Mouse (Mus musculus): ENCODE data around the gene Ubr1.
"Not testable (repeated sequence)": the region's sequence is repeated elsewhere in the genome, so short reads cannot be mapped to it uniquely, and the experiment has no call there.

Gene Ubr1

DNA sequence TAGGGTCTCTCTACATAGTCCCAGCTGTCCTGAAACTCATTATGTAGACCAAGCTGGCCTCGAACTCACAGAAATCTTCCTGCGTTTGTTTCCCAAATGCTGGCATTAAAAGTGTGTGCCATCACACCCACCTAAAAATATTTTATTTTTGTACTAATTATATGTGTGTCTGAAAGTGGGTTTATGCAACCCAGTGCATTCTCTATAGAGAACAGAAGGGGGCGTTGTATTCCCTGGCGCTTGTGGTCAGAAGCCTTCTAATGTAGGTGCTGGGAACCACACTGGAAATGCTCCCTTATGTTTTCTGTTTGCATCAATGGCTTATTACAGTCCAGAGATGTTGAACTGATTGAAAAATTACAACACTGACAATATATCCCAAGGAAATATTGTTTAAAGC lies 5.8 kb upstream of the Ubr1 start:
- DNase-seq (ENCODE audit: low spot score in 2 of 2), result no peak

DNA sequence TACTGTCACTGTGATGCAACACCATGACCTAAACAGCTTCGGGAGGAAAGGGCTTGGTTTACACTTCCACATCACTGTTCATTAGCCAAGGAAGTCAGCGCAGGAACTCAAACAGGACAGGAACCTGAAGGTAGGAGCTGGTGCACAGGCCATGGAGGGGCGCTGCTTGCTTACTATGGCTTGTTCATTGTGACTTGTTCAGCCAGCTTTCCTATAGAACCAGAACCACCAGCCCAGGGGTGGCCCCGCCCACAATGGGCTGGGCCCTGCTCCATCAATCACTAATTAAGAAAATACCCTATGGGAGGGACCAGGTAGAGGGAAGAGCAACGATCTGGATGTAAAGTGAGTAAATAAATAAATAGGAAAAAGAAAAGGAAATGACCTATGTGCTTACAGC lies 2.4 kb upstream of the Ubr1 start:
- peak in 1 of 2 experiments; percentile 9 for DNase-seq (ENCODE audit: low spot score in 2 of 2)

DNA sequence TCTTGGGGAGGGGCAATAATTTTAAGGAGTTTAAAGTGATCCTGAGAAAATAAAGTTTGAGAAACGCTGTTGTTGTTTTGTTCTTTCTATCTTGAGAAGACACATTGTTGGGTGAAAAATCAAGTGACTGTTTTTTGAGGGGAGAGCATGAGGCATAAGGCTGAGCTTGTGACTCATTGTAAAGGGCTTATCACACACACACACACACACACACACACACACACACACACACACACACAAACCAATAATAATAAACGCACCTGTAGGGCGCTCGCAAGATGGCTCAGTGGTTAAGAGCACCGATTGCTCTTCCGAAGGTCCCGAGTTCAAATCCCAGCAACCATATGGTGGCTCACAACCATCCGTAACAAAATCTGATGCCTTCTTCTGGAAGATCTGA lies 1.7 kb upstream of the Ubr1 start:
- DNase-seq (ENCODE audit: low spot score in 2 of 2), result not testable (repeated sequence)

DNA sequence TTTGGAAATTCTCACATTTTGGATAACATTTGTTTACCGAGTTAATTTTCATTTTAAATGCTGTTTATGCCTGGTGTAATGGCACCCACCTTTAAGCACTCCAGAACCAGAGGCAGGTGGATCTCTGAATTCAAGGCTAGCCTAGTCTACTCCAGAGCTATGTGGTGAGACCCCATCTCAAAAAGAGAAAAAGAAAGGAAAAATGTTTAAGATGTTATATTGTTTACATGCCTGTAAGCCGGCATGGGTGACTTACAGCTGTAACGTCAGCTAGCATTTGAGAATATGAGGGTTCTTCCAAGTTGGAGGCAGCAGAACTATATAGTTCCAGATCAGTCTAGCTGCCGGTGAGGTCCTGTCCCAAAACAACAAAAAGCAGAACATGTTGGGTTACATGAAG lies 1.3 kb upstream of the Ubr1 start:
- DNase-seq (ENCODE audit: low spot score in 2 of 2), result no peak

DNA sequence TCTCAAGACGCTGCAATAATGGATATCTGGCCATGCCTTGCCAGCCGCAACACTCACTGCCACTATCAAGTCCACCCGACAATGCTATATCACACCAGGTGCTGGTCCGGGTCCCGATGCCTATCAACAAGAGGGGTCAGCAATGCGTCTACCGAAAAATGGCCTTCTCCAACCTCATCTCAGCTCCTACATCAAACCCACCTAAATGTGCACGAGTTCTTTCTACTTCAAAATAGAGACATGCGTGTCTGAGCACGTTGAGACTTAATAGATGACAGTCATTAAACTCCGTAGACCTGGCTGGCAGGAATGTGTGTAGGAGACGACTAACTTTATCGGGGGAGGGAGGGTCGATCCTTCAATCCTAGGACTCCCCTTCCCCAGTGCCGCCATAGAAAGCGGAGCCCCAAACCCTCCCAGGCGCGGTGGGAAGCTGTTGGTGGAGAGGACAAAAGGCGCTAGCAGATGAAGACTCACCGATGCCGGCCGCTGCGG lies 423 bp downstream of the Ubr1 start:
- no peak for DNase-seq (ENCODE audit: low spot score in 2 of 2)

DNA sequence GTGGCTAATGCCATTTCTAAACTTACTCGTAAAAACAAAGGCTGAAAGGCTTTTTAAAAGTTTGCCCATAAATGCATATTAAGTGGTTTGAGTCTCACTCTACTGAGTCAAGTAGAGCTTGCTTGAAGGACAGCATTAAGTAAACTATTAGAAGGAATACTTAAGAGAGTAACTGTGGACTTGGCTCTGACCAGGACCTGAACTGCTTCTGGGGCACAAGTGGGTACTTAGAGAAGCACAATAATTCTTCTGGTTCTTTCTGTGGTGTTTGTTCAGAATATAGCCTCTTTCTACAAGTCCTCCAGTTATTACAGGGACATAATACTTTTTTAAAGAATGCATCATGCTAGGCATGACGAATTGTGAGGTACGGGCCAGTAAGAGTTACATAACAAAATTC lies 5.0 kb downstream of the Ubr1 start:
- no peak for DNase-seq (ENCODE audit: low spot score in 2 of 2)

DNA sequence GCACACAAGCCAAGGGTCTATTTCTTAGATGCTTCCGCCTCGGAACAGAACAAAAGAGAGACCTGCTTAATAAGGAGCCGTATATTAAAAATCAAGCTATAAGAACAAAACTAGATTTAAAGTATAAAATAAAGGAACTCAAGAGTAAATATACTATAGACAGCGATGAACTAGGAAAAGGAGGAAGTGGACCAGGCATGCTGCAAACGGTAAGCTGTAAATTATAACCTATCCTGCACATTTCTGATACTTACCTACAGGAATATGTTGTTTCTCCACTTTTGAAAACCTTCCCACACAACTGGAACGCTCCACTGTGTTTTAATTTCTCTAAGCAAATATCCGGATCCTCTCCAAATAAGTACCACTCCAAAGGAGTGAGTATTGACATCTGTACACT lies 7.4 kb downstream of the Ubr1 start:
- no peak for DNase-seq (ENCODE audit: low spot score in 2 of 2)

DNA sequence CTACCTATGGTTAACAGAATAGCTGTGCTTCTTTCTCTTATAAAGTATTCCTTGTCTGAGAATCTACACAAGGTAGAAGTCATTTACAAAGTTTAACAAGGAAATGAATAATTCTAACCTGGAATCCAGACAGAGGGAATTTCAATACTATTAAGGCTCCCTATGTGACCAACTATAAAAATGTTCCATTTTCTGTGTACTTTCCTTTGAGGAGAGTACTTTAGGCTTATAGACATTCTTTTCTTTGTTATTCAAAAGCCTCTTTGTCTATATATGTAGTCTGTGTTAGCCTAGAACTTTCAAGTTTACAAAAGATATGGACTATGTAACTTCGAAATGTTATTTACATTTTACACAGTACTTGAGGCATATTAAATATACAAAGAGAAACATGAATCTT lies 10.3 kb downstream of the Ubr1 start:
- no peak for DNase-seq (ENCODE audit: low spot score in 2 of 2)

DNA sequence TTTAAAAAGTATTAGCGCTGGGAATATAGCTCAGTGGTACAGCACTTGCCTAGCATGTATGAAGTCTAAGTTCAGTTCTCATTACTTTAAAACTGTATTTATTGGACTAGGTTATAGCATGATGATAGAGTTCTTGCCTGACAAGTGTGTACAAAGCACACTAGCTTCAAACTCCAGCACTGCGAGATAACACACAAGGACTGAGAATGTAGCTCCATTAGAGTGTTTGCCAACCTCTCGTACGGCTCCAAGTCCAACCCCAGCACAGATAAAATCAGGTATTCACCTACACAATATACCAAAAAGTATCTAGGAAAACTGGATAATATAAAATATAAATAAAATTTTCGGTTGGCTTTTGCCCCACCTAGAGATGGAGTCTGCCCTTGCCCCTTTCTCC lies 10.7 kb downstream of the Ubr1 start:
- no peak for DNase-seq (ENCODE audit: low spot score in 2 of 2)

DNA sequence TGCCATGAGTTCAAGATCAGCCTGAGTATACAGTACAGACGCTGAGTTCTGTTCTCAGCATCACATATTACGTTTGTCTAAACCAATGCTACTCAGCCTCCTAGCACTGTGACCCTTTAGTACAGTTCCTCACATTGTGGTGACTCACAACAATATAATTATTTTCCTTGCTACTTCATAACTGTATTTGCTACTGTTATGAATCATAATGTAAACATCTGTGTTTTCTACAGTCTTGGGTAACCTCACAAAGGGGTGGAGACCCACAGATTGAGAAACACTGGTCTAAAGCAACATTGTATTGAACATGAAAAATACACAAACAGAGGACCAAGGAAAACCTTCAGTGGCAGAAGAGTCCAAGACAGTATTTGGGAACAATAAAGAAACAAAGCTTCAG lies 11.2 kb downstream of the Ubr1 start:
- DNase-seq (ENCODE audit: low spot score in 2 of 2), result peak in 1 of 2 experiments; percentile 19

DNA sequence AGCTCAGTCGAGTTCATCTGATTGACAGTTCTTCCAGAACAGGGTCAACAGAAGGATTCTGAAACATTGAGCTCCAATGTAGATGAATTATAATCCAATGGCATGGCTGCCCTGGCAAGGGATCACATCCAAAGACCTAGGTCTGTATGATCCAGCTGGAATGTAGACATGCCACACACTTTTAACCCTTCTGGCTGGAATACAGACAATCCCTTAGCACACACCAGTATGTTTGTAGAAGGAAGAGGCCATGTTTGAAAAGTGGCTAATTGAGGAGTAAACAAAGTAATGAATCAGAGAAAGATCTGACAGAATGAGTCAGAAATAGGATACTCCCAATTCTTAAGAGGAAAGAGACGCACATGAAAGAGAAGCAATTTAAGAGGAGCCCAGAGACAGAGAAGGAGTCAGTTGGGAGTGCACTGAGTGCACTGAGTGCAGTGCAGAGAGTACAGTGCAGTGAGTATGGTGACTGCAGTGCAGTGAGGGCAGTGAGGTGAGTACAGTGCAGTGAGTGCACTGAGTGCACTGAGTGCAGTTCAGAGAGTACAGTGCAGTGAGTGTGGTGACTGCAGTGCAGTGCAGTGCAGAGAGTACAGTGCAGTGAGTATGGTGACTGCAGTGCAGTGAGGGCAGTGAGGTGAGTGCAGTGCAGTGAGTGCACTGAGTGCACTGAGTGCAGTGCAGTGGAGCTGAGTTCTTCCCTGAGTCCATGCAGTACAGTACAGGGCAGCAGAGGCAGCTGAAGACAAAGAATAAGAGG lies 18.2 kb downstream of the Ubr1 start:
- DNase-seq (ENCODE audit: low spot score in 2 of 2), result no peak

DNA sequence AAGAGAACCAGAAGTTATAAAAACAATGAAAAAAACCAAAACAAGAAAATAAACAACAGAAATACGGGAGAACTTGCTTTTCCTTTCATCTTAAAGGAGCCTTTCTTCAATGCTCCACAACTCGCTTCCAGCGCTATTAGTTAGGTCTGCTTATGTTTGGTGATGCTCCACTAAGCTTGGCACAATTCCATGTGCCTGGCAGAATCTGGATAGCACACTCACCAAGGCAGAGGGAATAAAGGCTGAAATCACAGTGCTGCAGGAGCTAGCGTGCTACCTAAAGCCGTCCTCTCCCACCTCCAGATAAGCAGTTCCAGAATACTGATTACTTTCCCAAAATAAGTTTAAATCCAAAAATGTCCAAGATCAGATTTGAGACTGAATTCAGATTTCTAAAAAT lies 19.3 kb downstream of the Ubr1 start:
- DNase-seq (ENCODE audit: low spot score in 2 of 2), result no peak

DNA sequence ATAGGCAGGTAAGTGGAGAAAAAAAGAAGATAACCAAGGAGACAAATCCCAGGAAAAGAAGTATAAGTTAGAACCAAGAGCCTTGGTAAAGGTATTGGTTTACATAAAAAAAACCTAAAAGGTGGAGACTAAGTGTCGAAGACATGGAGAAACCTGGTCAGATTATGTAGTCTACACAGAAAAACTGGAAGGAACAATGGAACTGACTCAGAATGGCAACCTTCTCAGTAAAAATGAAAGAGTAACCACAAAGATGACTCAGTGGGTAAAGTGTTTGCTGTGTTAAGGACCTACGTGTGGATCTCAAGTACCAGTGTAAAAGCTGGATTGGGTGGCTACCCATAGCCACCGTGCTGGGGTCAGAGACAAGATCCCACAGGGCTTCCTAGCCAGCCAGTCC lies 37.5 kb downstream of the Ubr1 start:
- DNase-seq (ENCODE audit: low spot score in 2 of 2), result no peak

DNA sequence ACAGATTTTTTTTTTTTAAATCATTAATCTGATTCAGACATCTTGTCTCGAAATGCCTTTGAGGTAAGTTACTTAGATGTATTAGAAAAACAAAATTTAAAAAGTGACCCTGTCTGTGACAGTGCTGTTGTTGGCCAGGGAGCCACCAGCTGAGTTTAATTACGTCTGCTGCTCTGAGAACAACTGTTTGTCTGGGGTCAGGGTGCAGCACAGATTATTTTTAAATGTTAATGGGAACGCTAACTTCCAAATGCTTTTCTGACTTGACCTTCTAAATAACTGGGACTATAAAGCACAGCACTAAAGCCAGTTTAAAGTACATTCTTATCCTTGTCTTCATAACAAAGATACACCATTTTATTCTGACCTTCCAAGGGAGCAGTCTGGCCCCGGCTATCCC lies 61.0 kb downstream of the Ubr1 start:
- no peak for DNase-seq (ENCODE audit: low spot score in 2 of 2)

DNA sequence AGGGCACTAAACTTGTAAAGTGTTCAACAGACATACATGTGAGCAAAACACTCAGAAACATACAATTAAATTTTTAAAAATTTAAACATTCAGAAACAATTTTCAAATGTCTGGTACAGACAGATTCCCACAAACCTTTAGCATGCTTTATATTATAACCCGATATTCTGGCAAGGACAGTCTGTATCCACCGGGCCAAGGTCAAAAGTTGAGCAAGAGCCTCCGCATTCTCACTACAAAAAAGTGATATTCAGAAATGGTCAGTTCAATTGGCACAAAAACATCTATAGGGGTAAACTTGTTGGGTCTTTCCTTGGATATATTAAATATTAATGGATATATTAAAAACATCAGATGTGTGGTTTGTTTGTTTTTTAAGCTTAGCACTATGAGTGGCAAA lies 74.2 kb downstream of the Ubr1 start:
- DNase-seq (ENCODE audit: low spot score in 2 of 2), result no peak

DNA sequence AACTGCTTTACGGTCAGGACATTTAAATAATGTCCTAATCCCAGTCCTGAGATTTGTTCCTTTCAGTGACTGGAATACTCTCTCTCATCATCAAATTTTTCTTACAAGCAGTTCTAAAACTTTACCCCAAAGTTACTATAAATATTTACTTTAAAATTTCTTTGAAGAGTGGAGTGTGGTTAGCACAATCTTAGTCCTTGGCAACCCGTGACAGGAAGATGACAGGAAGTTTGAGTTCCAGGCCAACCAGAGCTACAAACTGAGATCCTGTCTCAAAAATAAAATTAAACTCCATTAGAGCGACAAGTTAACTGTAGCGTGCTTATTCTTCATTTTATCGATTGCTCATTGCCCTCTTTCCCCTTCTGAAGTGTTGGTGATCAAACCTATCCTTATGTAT lies 82.9 kb downstream of the Ubr1 start:
- DNase-seq (ENCODE audit: low spot score in 2 of 2), result no peak

DNA sequence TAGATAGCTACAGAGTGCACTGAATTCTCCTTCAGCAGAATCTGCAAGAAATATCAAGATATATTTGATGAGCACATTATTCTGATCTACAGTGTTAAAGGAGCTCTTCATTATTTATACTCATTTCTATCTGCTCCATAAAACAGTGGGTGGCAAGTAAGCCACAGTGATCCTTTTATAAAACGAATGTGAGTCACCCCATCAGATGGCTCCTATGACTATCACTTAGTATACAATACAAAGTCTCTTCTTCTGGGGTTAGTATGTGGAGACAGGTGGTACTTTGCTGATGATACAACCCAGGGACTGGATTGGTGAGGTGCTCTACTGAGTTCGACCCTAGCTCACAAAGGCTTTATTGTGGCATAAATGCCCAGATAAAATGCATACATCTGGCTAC lies 97.3 kb downstream of the Ubr1 start:
- DNase-seq (ENCODE audit: low spot score in 2 of 2), result no peak

DNA sequence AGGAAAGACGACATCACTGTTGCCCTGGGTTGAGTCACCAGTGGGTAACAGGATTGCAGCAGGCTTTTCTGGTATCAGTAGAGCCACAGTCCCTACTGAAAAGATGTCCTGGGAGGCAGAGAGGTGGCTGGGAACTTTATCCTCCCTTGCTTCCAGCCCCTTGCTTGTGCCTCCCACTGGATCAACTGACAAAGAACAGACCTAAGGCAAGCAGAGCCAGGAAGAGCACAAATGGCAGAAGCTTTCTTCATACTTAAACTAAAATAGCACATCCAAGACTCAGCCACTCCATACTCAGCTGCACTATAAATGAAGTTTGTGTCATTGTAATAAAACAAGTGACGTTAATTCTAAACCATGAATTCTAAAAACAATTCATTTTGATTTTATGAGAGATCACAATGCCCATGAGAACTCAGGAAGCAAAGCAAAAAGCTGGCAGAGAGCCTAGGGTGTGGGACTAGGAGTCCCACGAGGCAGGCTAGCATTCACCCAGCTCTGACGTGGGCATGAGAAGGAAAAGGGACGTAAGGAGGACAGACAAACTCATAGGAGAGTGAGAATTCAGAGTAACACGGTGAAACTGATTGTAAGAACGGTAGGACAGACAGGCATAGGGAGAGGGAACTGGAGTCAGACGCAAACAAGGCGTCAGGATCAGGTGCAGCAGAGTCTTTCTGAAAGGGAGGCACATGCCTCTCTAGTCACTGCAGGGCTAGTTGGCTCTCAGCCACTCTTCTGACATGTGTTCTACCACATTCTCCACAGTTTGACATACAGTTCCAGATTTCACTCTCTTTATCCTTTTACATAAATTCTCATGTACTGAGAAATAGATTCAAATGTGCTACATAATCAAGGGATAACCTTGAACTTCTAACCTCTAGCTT lies 98.8 kb downstream of the Ubr1 start:
- DNase-seq (ENCODE audit: low spot score in 2 of 2), result no peak

DNA sequence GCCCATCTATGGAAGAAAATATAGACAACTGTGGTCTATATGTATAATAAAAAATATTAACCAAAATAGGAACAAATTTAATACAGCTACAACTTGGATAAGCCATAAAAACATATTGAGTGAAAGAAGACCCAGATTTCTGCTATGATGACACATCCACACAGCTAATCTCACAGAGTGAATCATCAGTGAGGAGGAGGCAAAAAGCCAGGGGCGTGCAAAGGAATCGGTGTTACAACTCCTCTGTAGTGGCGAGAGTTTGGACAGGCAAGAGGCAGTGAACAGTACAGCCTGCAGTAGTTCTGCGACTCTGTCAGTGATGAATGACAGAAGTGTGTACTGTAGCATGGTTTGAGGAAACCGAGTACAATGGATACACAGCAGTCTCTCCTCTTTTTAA lies 103.2 kb downstream of the Ubr1 start:
- no peak for DNase-seq (ENCODE audit: low spot score in 2 of 2)

DNA sequence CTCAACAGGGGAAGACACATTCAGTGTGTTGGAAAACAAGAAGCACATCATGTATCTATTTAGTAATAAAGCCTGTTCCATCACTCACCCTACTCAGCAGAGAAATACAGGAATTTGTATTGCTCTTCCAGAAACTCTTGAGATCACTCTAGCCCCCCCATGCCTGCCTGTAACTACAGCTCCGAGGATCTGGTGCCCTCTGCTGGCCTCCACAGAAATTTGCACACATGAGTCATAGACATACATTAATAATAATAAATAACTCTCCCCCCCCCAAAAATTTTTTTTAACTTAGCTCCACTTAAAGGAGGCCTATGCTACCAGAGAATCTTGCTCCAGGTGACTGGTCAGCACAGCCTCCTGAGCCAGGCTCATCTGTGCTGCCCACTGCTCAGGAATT lies 104.0 kb downstream of the Ubr1 start:
- no peak for DNase-seq (ENCODE audit: low spot score in 2 of 2)

DNA sequence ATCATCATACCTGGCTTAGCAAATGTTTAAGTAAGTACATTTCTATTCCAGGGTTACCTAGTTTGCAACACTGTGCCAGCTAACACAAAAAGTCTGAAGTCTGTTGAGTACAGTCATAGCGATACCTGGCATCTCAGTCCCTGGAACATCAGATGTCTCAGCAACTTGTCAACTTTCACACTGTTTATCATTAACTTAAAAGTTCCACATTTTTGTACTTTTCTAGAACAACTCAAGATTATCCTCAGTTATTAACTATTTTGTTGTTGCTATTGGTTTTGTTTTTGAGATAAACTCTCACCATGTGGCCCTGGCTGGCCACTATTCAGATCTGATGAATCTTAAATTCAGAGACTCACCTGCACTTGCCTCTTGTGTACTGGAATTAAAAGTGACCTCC lies 107.1 kb downstream of the Ubr1 start:
- DNase-seq (ENCODE audit: low spot score in 2 of 2), result no peak

DNA sequence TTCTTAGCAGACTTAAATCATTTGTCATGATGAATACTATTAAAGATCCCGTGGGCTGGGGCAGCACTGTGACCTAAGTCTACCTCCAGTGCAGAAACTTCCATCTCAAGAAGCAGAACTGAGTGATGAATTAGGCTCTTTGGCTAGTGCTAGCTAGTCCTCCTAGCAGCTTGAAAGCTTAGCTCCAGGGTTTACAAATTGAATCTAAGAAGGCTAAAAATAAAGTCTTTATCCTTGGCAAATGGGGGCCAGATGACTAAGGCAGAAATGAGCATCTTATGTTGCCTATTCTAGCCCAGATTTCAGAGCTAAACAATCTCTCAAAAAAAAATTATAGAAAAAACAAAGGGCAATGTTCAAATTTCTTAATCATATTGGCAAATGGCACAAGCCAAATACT lies 109.8 kb downstream of the Ubr1 start:
- DNase-seq (ENCODE audit: low spot score in 2 of 2), result no peak

DNA sequence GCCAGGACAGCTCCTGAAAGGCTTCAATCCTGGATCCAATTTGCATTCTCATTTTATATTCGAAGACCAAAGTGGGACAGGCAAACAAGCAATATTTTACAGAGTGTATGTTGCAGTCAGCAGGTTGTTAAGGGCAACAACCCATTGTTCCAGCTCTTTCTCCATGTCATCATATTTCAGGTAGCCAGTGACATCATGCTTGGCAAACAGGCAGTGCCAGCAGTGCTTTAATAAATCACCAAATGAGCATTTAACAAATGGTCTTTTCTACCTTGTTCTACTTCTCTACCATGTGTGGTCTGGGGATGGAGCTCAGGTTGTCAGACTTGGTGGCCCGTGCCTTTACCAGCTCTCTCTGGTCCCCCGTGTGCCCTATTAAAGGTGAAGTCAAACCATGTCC lies 112.4 kb downstream of the Ubr1 start:
- no peak for DNase-seq (ENCODE audit: low spot score in 2 of 2)
